Mouse (Mus musculus): ENCODE results near the gene Tpr. TPM values are rescaled to one million over a fixed set of nuclear protein-coding genes. Genes with fewer than 3 reads are reported as not detected.

Tpr gene
- polyA plus RNA-seq (2012; rRNA removed) = 106 and 110 TPM in 2 replicates

DNA sequence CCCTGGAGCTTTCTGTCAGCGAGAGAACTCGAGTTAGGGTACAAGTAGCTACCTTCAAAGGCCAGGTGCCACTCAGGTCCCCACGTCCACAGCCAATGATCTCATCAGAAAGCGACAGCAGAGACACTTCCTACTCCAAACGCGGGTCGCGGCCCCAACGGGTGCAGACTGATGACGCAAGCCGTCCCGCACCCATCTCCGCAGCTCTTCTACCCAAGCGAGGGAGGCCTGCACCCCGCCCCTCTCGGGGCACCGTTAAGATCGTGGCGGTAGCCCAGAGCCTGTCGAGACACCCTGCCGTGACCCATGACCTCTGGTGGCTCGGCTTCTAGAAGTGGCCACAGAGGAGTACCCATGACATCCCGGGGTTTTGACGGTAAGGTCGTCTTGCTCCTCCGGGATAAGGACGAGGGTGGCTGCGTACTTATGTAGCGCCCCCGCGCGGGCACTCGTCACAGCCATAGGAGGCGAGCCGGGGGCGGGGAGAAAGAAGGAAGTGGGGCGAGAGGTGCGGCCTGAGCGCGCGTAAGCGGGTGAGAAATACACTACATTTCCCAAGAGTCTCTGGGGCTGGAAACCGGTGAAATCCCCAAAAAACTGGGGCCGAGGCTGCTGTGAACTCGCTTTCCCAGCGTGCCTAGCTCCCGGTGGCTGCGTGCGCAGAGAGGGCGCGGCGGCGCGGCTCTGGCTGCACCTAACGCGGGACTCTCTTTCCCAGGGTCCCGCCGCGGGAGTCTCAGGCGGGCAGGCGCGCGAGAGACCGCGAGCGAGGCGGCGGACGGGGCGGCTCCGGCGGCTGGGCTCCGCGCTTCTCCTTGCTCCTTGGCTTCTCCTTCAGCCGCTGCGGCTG lies at the start of gene Tpr, which contains the start of gene Odr4:
TSS of gene Tpr (plus strand) at position 201 of the 850 bp plus-strand sequence.
TSS of gene Odr4 (minus strand) at position 443 of the 850 bp plus-strand sequence.
- Histone ChIP-seq H3K27ac (ENCODE audit: insufficient read depth, low read length) (peak within 1 kb of the TSS; percentile 96), H3K4me1 (ENCODE audit: control insufficient read depth, insufficient read depth, low read length) (no peaks in the 10 kb centered on the region), H3K27me3 (ENCODE audit: control insufficient read depth, insufficient read depth, low read length) (no peaks in the 10 kb centered on the region), H3K4me3 (replicated peaks; ENCODE audit: insufficient read depth, low read depth, low read length) (peak within 1 kb of the TSS; percentile 73)
- TF ChIP-seq CTCF (IDR thresholded peaks at IDR 0.05; ENCODE audit: borderline replicate concordance, insufficient read depth, low read depth, low read length) (peak; percentile 58; the same call in 1 of the 2 replicates), POLR2A (IDR thresholded peaks at IDR 0.05; ENCODE audit: borderline replicate concordance, insufficient read depth, low read length) (peak; percentile 76; the same call in 1 of the 2 replicates)
- peak; percentile 99 to 100 for DNase-seq
- WGBS = under 1% methylated on average over 76 of the region's 76 CpGs

GRCm38 (mm10) chr1:150360864-150361263 lies 31.8 kb upstream of the Tpr start:
- Histone ChIP-seq H3K4me3 (replicated peaks; ENCODE audit: insufficient read depth, low read depth, low read length) (no peak overlapping the region), H3K27me3 (ENCODE audit: control insufficient read depth, insufficient read depth, low read length) (no peaks in the 10 kb centered on the region), H3K4me1 (ENCODE audit: control insufficient read depth, insufficient read depth, low read length) (no peaks in the 10 kb centered on the region), H3K27ac (ENCODE audit: insufficient read depth, low read length) (no peak overlapping the region)
- WGBS = 93% methylated on average over 1 of the region's 1 CpGs
- DNase-seq = no peak
- TF ChIP-seq CTCF (IDR thresholded peaks at IDR 0.05; ENCODE audit: borderline replicate concordance, insufficient read depth, low read depth, low read length) = no peak
- no peak for TF ChIP-seq POLR2A (IDR thresholded peaks at IDR 0.05; ENCODE audit: borderline replicate concordance, insufficient read depth, low read length)

- no peaks in the 10 kb centered on the region for H3K27me3 ChIP-seq (ENCODE audit: control insufficient read depth, insufficient read depth, low read length)
- peak; percentile 12; the same call in 1 of the 2 replicates for TF ChIP-seq CTCF (IDR thresholded peaks at IDR 0.05; ENCODE audit: borderline replicate concordance, insufficient read depth, low read depth, low read length)
- no peak for TF ChIP-seq POLR2A (IDR thresholded peaks at IDR 0.05; ENCODE audit: borderline replicate concordance, insufficient read depth, low read length)
- H3K27ac ChIP-seq (ENCODE audit: insufficient read depth, low read length) = no peak overlapping the region
- no peak for DNase-seq
- no peaks in the 10 kb centered on the region for H3K4me1 ChIP-seq (ENCODE audit: control insufficient read depth, insufficient read depth, low read length)
- H3K4me3 ChIP-seq (replicated peaks; ENCODE audit: insufficient read depth, low read depth, low read length) = no peak overlapping the region
- 88% methylated on average over 3 of the region's 3 CpGs for WGBS
Observed at GRCm38 (mm10) chr1:150372895-150373294, 19.7 kb upstream of the Tpr start.

DNA sequence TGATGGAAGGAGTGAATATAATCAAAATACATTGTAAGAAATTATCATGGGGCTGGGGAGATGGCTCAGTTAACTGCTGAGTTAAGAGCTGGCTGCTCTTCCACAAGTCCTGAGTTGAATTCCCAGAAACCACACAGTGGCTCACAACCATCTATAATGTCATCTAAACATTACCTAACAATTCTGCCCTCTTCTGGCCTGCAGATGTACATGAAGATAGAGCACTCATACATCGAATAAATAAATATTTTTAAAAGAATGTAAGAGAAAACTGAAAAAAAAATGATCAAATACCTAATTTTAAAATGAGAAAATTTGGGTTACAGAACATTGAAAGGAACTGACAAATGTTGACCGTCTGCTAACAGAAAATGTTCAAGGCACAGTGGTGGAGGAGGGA lies 18.4 kb upstream of the Tpr start:
- no peak overlapping the region for H3K27ac ChIP-seq (ENCODE audit: insufficient read depth, low read length)
- no peaks in the 10 kb centered on the region for H3K27me3 ChIP-seq (ENCODE audit: control insufficient read depth, insufficient read depth, low read length)
- H3K4me1 ChIP-seq (ENCODE audit: control insufficient read depth, insufficient read depth, low read length) = no peaks in the 10 kb centered on the region
- TF ChIP-seq POLR2A (IDR thresholded peaks at IDR 0.05; ENCODE audit: borderline replicate concordance, insufficient read depth, low read length) (no peak), CTCF (IDR thresholded peaks at IDR 0.05; ENCODE audit: borderline replicate concordance, insufficient read depth, low read depth, low read length) (no peak)
- 91% methylated on average over 2 of the region's 2 CpGs for WGBS
- DNase-seq = no peak
- H3K4me3 ChIP-seq (replicated peaks; ENCODE audit: insufficient read depth, low read depth, low read length) = no peak overlapping the region

GRCm38 (mm10) chr1:150384138-150384537 lies 8.5 kb upstream of the Tpr start:
- no peaks in the 10 kb centered on the region for H3K27me3 ChIP-seq (ENCODE audit: control insufficient read depth, insufficient read depth, low read length)
- no peak for DNase-seq
- no peaks in the 10 kb centered on the region; the same call in 1 of the 2 replicates for H3K4me1 ChIP-seq (ENCODE audit: control insufficient read depth, insufficient read depth, low read length)
- no peak overlapping the region for H3K27ac ChIP-seq (ENCODE audit: insufficient read depth, low read length)
- TF ChIP-seq CTCF (IDR thresholded peaks at IDR 0.05; ENCODE audit: borderline replicate concordance, insufficient read depth, low read depth, low read length) (no peak), POLR2A (IDR thresholded peaks at IDR 0.05; ENCODE audit: borderline replicate concordance, insufficient read depth, low read length) (no peak)
- no peak overlapping the region for H3K4me3 ChIP-seq (replicated peaks; ENCODE audit: insufficient read depth, low read depth, low read length)
- 96% methylated on average over 4 of the region's 4 CpGs for WGBS

- H3K27me3 ChIP-seq (ENCODE audit: control insufficient read depth, insufficient read depth, low read length) = no peaks in the 10 kb centered on the region
- no peak overlapping the region for H3K4me3 ChIP-seq (replicated peaks; ENCODE audit: insufficient read depth, low read depth, low read length)
- 94% methylated on average over 9 of the region's 9 CpGs for WGBS
- TF ChIP-seq CTCF (IDR thresholded peaks at IDR 0.05; ENCODE audit: borderline replicate concordance, insufficient read depth, low read depth, low read length) (no peak), POLR2A (IDR thresholded peaks at IDR 0.05; ENCODE audit: borderline replicate concordance, insufficient read depth, low read length) (no peak)
- H3K4me1 ChIP-seq (ENCODE audit: control insufficient read depth, insufficient read depth, low read length) = no peaks in the 10 kb centered on the region; the same call in 1 of the 2 replicates
- DNase-seq = no peak
- H3K27ac ChIP-seq (ENCODE audit: insufficient read depth, low read length) = no peak overlapping the region
Observed at GRCm38 (mm10) chr1:150387572-150387971, 5.1 kb upstream of the Tpr start.

GRCm38 (mm10) chr1:150389390-150390129 lies 3.1 kb upstream of the Tpr start:
- no peak overlapping the region for H3K4me3 ChIP-seq (replicated peaks; ENCODE audit: insufficient read depth, low read depth, low read length)
- no peak for DNase-seq
- 92% methylated on average over 6 of the region's 6 CpGs for WGBS
- H3K4me1 ChIP-seq (ENCODE audit: control insufficient read depth, insufficient read depth, low read length) = no peaks in the 10 kb centered on the region; the same call in 1 of the 2 replicates
- H3K27me3 ChIP-seq (ENCODE audit: control insufficient read depth, insufficient read depth, low read length) = no peaks in the 10 kb centered on the region
- H3K27ac ChIP-seq (ENCODE audit: insufficient read depth, low read length) = no peak overlapping the region
- TF ChIP-seq POLR2A (IDR thresholded peaks at IDR 0.05; ENCODE audit: borderline replicate concordance, insufficient read depth, low read length) (no peak), CTCF (IDR thresholded peaks at IDR 0.05; ENCODE audit: borderline replicate concordance, insufficient read depth, low read depth, low read length) (no peak)

Data from cerebellum, adult 2 months (tissue).